Mouse (Mus musculus): ENCODE measurements around the gene Sumf1. TPM values are rescaled to one million over a fixed set of nuclear protein-coding genes. Genes with fewer than 3 reads are reported as not detected.

Sumf1 gene
- polyA plus RNA-seq, 1 experiment, result 19.6 TPM

DNA sequence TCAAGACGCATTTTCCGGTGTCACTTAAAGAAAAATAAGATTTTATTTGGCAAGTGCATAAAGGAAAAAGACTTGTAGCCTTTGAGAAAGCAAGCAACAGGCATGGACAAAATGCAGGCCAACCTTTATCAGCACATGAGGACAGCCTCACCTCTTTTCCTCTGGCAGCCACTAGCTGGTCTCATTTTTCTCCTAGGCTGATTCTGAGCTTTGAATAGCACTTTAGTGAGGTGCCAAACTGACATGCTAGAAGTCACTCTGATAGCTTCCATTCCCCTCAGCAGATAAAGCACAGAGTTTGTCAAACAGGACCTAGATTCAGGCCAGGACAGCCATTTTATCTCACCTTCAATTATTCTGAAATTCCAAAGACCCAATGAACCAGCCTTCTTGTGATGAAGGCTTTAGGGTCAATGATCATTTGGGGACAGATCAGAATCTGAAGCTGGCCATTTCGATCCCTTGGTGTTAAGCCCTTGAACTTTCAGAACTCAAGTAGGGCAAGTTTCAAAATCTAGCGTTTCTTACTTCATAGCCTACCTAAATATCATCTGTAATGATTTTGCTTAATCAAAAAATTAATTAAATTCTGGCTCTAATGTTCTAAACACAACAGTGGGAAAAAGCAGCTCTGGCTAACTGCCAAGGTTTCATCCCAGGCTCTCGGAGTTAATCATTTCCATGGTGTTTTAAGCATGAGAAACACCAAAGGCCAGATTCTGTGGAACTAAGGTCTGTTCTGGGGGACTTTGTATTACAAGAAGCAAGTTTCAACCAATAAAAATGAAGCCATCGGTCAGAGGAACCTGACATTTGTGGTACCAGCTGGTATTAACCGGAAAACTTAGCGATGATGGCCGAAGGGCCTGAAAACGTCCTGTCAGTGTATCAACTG is 83.2 kb downstream of the Sumf1 start:
- H3ac ChIP-seq (ENCODE audit: control insufficient read depth, insufficient read length, low read depth), result no peak overlapping the region
- TF ChIP-seq CTCF (IDR thresholded peaks at IDR 0.05; ENCODE audit: control insufficient read depth, insufficient read depth, insufficient read length), result no peak
- no peak for TF ChIP-seq MAX (IDR thresholded peaks at IDR 0.05)
- no peaks in the 10 kb centered on the region for H3K79me2 ChIP-seq (ENCODE audit: control insufficient read depth, insufficient read depth)
- H3K27me3 ChIP-seq (ENCODE audit: control insufficient read depth, insufficient read depth, insufficient read length), result no peaks in the 10 kb centered on the region
- H3K4me3 ChIP-seq (ENCODE audit: insufficient read depth, poor library complexity, severe bottlenecking), result no peak overlapping the region
- peaks cover 4% of the 10 kb centered on the region for H3K36me3 ChIP-seq (ENCODE audit: control insufficient read depth, insufficient read depth)
- H3K79me3 ChIP-seq (ENCODE audit: low read depth), result no peaks in the 10 kb centered on the region

DNA sequence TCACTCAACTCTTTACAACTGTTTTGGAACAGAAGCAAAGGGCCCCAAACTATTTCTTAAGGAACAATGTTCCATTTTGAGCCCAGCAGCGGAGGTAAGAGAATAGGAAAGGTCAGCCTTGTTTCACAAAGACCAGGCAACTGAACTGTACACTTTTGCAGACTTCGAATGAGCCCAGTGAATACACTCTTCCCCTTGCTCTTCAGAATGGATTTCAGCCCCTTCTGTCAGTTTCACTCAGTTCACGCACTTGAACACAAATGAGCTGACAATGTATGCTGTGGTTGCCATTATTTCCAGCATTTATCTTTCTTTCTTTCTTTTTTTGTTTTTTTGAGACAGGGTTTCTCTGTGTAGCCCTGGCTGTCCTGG is 86.5 kb downstream of the Sumf1 start:
- TF ChIP-seq USF1 (IDR thresholded peaks at IDR 0.05; ENCODE audit: low read depth) (no peak), FOSL1 (IDR thresholded peaks at IDR 0.05; ENCODE audit: insufficient read depth, low read length, poor library complexity, severe bottlenecking) (no peak), CTCF (IDR thresholded peaks at IDR 0.05; ENCODE audit: control insufficient read depth, insufficient read depth, insufficient read length) (no peak), MYOD1 (IDR thresholded peaks at IDR 0.05; ENCODE audit: control insufficient read depth, insufficient read length, low read depth) (no peak), MYOG (IDR thresholded peaks at IDR 0.05; ENCODE audit: control insufficient read depth, extremely low read depth, insufficient read length) (no peak), MAX (IDR thresholded peaks at IDR 0.05) (no peak), CEBPB (IDR thresholded peaks at IDR 0.05; ENCODE audit: low read depth) (no peak)
- H3K79me3 ChIP-seq (ENCODE audit: low read depth), result no peaks in the 10 kb centered on the region
- no peaks in the 10 kb centered on the region for H3K79me2 ChIP-seq (ENCODE audit: control insufficient read depth, insufficient read depth)
- H3K36me3 ChIP-seq (ENCODE audit: control insufficient read depth, insufficient read depth), result no peaks in the 10 kb centered on the region
- H3K27me3 ChIP-seq (ENCODE audit: control insufficient read depth, insufficient read depth, insufficient read length), result no peaks in the 10 kb centered on the region
- H3K4me3 ChIP-seq (ENCODE audit: insufficient read depth, poor library complexity, severe bottlenecking), result no peak overlapping the region
- H3ac ChIP-seq (ENCODE audit: control insufficient read depth, insufficient read length, low read depth), result no peak overlapping the region

DNA sequence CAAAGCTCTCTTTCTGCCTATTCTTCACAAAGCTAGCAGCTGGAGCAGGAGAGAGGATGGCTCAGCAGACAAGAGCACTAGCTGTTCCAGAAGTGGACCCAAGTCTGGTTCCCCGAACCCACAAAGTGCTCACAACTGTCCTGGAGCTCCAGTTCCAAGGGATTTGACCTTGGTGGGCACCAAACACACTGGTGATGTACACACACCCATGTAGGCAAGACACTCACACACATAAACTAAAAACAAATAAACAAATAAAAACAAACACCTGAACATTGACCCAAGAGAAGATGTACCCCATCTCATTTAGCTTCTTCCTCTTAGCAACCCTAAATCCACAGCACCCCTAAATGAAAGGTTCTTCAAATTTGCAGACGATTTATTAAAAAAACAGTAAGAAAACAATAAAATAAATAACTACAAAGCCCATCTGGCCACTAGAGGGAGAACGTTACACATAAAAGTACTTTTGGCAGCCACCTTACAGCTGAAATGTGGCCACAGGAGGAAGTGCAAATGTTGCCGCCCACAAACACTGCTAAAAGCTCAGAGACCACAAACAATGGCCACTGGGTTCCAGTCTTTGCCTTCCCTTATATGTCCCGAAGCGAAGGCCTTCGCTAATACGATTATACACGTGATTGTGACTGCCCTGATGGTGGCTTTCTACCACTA is 87.1 kb downstream of the Sumf1 start:
- Histone ChIP-seq H3K36me3 (ENCODE audit: control insufficient read depth, insufficient read depth) (no peaks in the 10 kb centered on the region), H3K27me3 (ENCODE audit: control insufficient read depth, insufficient read depth, insufficient read length) (no peaks in the 10 kb centered on the region), H3K4me3 (ENCODE audit: insufficient read depth, poor library complexity, severe bottlenecking) (no peak overlapping the region), H3ac (ENCODE audit: control insufficient read depth, insufficient read length, low read depth) (no peak overlapping the region), H3K79me2 (ENCODE audit: control insufficient read depth, insufficient read depth) (no peaks in the 10 kb centered on the region), H3K79me3 (ENCODE audit: low read depth) (no peaks in the 10 kb centered on the region)
- TF ChIP-seq MYOG (IDR thresholded peaks at IDR 0.05; ENCODE audit: control insufficient read depth, extremely low read depth, insufficient read length) (no peak), CEBPB (IDR thresholded peaks at IDR 0.05; ENCODE audit: low read depth) (no peak), CTCF (IDR thresholded peaks at IDR 0.05; ENCODE audit: control insufficient read depth, insufficient read depth, insufficient read length) (no peak), USF1 (IDR thresholded peaks at IDR 0.05; ENCODE audit: low read depth) (no peak), MYOD1 (IDR thresholded peaks at IDR 0.05; ENCODE audit: control insufficient read depth, insufficient read length, low read depth) (no peak), MAX (IDR thresholded peaks at IDR 0.05) (no peak), FOSL1 (IDR thresholded peaks at IDR 0.05; ENCODE audit: insufficient read depth, low read length, poor library complexity, severe bottlenecking) (no peak)

DNA sequence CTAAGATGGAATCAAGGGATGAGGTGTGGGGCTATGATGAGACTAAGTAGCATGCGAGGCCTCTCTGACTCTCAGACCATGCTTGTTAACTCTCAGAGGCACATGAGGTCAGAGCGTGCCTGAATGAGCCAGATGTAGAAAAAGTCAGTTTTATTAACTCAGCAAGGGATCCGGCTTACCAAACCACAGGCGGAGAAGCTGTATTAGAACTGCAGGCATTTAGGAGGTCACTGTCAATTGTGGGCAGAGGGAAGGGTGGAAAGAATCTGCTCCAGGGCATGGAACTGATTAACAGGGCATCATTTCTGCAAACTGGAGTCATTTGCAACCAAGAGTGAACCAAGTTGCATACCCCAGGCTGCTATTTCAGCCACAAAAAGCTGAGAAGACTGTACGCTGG is 89.9 kb downstream of the Sumf1 start:
- H3K79me3 ChIP-seq (ENCODE audit: low read depth), result no peaks in the 10 kb centered on the region
- no peaks in the 10 kb centered on the region for H3K36me3 ChIP-seq (ENCODE audit: control insufficient read depth, insufficient read depth)
- no peak for TF ChIP-seq MYOG (IDR thresholded peaks at IDR 0.05; ENCODE audit: control insufficient read depth, extremely low read depth, insufficient read length)
- TF ChIP-seq CEBPB (IDR thresholded peaks at IDR 0.05; ENCODE audit: low read depth), result no peak
- TF ChIP-seq USF1 (IDR thresholded peaks at IDR 0.05; ENCODE audit: low read depth), result no peak
- no peak for TF ChIP-seq CTCF (IDR thresholded peaks at IDR 0.05; ENCODE audit: control insufficient read depth, insufficient read depth, insufficient read length)
- TF ChIP-seq MYOD1 (IDR thresholded peaks at IDR 0.05; ENCODE audit: control insufficient read depth, insufficient read length, low read depth), result no peak
- no peak for TF ChIP-seq MAX (IDR thresholded peaks at IDR 0.05)
- no peak for TF ChIP-seq FOSL1 (IDR thresholded peaks at IDR 0.05; ENCODE audit: insufficient read depth, low read length, poor library complexity, severe bottlenecking)
- no peaks in the 10 kb centered on the region for H3K79me2 ChIP-seq (ENCODE audit: control insufficient read depth, insufficient read depth)
- no peaks in the 10 kb centered on the region for H3K27me3 ChIP-seq (ENCODE audit: control insufficient read depth, insufficient read depth, insufficient read length)
- no peak overlapping the region for H3K4me3 ChIP-seq (ENCODE audit: insufficient read depth, poor library complexity, severe bottlenecking)
- no peak overlapping the region for H3ac ChIP-seq (ENCODE audit: control insufficient read depth, insufficient read length, low read depth)

DNA sequence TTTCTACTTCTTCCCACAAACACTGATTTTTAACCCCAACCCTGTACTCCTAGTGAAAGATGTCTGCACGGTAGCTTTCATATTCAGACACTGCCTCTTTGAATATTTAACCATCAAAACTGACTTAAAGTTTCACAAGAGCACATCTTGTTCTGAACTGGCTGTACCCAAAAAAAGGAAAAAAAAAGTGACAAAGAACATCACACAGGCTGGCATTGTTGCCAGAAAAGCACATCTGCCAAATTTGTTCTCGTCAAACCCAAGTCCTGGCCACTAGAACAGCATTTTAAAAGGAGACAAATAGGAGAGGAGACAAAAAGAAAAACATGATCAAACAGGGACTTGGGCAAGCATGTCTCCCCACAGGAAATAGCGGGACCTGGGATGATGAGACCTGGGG is 91.9 kb downstream of the Sumf1 start:
- H3K36me3 ChIP-seq (ENCODE audit: control insufficient read depth, insufficient read depth), result no peaks in the 10 kb centered on the region
- H3K27me3 ChIP-seq (ENCODE audit: control insufficient read depth, insufficient read depth, insufficient read length), result no peaks in the 10 kb centered on the region
- H3K4me3 ChIP-seq (ENCODE audit: insufficient read depth, poor library complexity, severe bottlenecking), result no peak overlapping the region
- TF ChIP-seq CTCF (IDR thresholded peaks at IDR 0.05; ENCODE audit: control insufficient read depth, insufficient read depth, insufficient read length) (no peak), CEBPB (IDR thresholded peaks at IDR 0.05; ENCODE audit: low read depth) (no peak), FOSL1 (IDR thresholded peaks at IDR 0.05; ENCODE audit: insufficient read depth, low read length, poor library complexity, severe bottlenecking) (no peak), USF1 (IDR thresholded peaks at IDR 0.05; ENCODE audit: low read depth) (no peak), MYOG (IDR thresholded peaks at IDR 0.05; ENCODE audit: control insufficient read depth, extremely low read depth, insufficient read length) (no peak), MAX (IDR thresholded peaks at IDR 0.05) (no peak), MYOD1 (IDR thresholded peaks at IDR 0.05; ENCODE audit: control insufficient read depth, insufficient read length, low read depth) (no peak)
- H3K79me3 ChIP-seq (ENCODE audit: low read depth), result no peaks in the 10 kb centered on the region
- no peak overlapping the region for H3ac ChIP-seq (ENCODE audit: control insufficient read depth, insufficient read length, low read depth)
- H3K79me2 ChIP-seq (ENCODE audit: control insufficient read depth, insufficient read depth), result no peaks in the 10 kb centered on the region

Measured in C2C12 (cell line).